Mouse (Mus musculus) CH12.LX (cell line): ENCODE results near the gene Pcx. TPM values are rescaled to one million over a fixed set of nuclear protein-coding genes. Genes with fewer than 3 reads are reported as not detected.

Source experiments
- DNase-seq: peaks from one replicate; pipeline ENCODE4 v3.0.0-alpha.2; 2013; ENCODE audit errors: extremely low read depth
- H3K27ac ChIP-seq: 2 replicates; pipeline ENCODE4 v1.5.1; 2012; ENCODE audit warnings: low read depth, mild to moderate bottlenecking, control low read depth, moderate library complexity; ENCODE audit not compliant: insufficient read depth
- H3K27me3 ChIP-seq: replicated peaks from 2 replicates; pipeline ENCODE3; 2012; ENCODE audit warnings: inconsistent platforms
- H3K36me3 ChIP-seq, 2 experiments: replicated peaks in 1 of 2; 2 replicates each; pipeline versions ENCODE3 to v1.6.1; 2012; ENCODE audit warnings: inconsistent platforms in 1 of 2, low read length in 1 of 2, mild to moderate bottlenecking in 1 of 2, mixed read lengths in 1 of 2, moderate library complexity in 1 of 2; ENCODE audit not compliant: control insufficient read depth in 1 of 2, insufficient read depth in 1 of 2
- H3K4me1 ChIP-seq, 2 experiments: 2 replicates each; pipeline ENCODE4 v1.6.1; 2012; ENCODE audit warnings: inconsistent platforms in 1 of 2, moderate library complexity in 1 of 2; ENCODE audit not compliant: insufficient read depth in 2 of 2, control insufficient read depth in 1 of 2
- H3K4me2 ChIP-seq: 2 replicates; pipeline ENCODE4 v1.6.1; 2012; ENCODE audit warnings: low read depth, mild to moderate bottlenecking, control low read depth; ENCODE audit not compliant: poor library complexity, insufficient read depth, severe bottlenecking
- H3K4me3 ChIP-seq, 3 experiments: fragments of 150-350 bp in 1 of 3; sonication (generic) in 1 of 3; replicated peaks in 1 of 3; 2 replicates each; pipeline versions ENCODE3 to v1.5.1; 2011 to 2012; ENCODE audit warnings: low read depth in 2 of 3, low read length in 2 of 3, mild to moderate bottlenecking in 2 of 3, moderate library complexity in 2 of 3, control low read depth in 1 of 3, improper control_type of control experiment in 1 of 3, inconsistent platforms in 1 of 3, mixed read lengths in 1 of 3; ENCODE audit not compliant: poor library complexity in 1 of 3
- H3K79me2 ChIP-seq: replicated peaks from 2 replicates; pipeline ENCODE4 v1.6.1; 2012; ENCODE audit warnings: mild to moderate bottlenecking, moderate library complexity; ENCODE audit not compliant: control insufficient read depth, poor library complexity, insufficient read depth, severe bottlenecking; ENCODE audit errors: extremely low read depth
- H3K9ac ChIP-seq: 2 replicates; pipeline ENCODE4 v1.6.1; 2012; ENCODE audit warnings: low read depth, mild to moderate bottlenecking, control low read depth, moderate library complexity; ENCODE audit not compliant: insufficient read depth
- H3K9me3 ChIP-seq: replicated peaks from 2 replicates; pipeline ENCODE3; 2012; ENCODE audit warnings: low read length, inconsistent platforms, mixed read lengths
- BHLHE40 ChIP-seq: IDR thresholded peaks from 2 replicates; pipeline ENCODE4 v1.6.1; 2011; ENCODE audit warnings: mild to moderate bottlenecking, low read depth, low read length, improper control_type of control experiment
- CHD1 ChIP-seq: IDR thresholded peaks from 2 replicates; pipeline ENCODE4 v1.6.1; 2012; ENCODE audit warnings: low read depth, low read length, improper control_type of control experiment, inconsistent platforms
- CHD2 ChIP-seq: IDR thresholded peaks from 2 replicates; pipeline ENCODE4 v1.6.1; 2011; ENCODE audit warnings: low read length, improper control_type of control experiment
- CTCF ChIP-seq, 2 experiments: IDR thresholded peaks in 1 of 2; conservative IDR thresholded peaks in 1 of 2; 2 replicates each; pipeline ENCODE4 v1.5.1; 2011 to 2012; ENCODE audit warnings: low read depth in 2 of 2, low read length in 2 of 2, improper control_type of control experiment in 1 of 2, inconsistent platforms in 1 of 2, mild to moderate bottlenecking in 1 of 2, moderate library complexity in 1 of 2
- E2F4 ChIP-seq: IDR thresholded peaks from 2 replicates; pipeline ENCODE4 v1.6.1; 2011; ENCODE audit warnings: low read depth, low read length, improper control_type of control experiment; ENCODE audit not compliant: insufficient replicate concordance
- EP300 ChIP-seq: IDR thresholded peaks from 2 replicates; pipeline ENCODE4 v1.6.1; 2011; ENCODE audit warnings: low read length, improper control_type of control experiment
- ETS1 ChIP-seq: conservative IDR thresholded peaks from 2 replicates; pipeline ENCODE4 v1.6.1; 2012; ENCODE audit warnings: low read depth, mild to moderate bottlenecking, inconsistent platforms, low read length, improper control_type of control experiment, moderate library complexity
- HCFC1 ChIP-seq: IDR thresholded peaks from 2 replicates; pipeline ENCODE4 v1.6.1; 2012; ENCODE audit warnings: low read depth, mild to moderate bottlenecking, inconsistent platforms, low read length, improper control_type of control experiment
- JUND ChIP-seq: conservative IDR thresholded peaks from 2 replicates; pipeline ENCODE4 v1.6.1; 2011; ENCODE audit warnings: low read depth, low read length, improper control_type of control experiment
- MAZ ChIP-seq: IDR thresholded peaks from 2 replicates; pipeline ENCODE4 v1.6.1; 2012; ENCODE audit warnings: low read depth, mild to moderate bottlenecking, inconsistent platforms, low read length, improper control_type of control experiment, moderate library complexity
- MEF2A ChIP-seq: IDR thresholded peaks from 2 replicates; pipeline ENCODE4 v1.6.1; 2014; ENCODE audit warnings: low read depth, mild to moderate bottlenecking, inconsistent platforms, low read length, improper control_type of control experiment, borderline replicate concordance
- MXI1 ChIP-seq: IDR thresholded peaks from 2 replicates; pipeline ENCODE4 v1.6.1; 2011; ENCODE audit warnings: mild to moderate bottlenecking, low read depth, low read length, improper control_type of control experiment
- NELFE ChIP-seq: IDR thresholded peaks from 2 replicates; pipeline ENCODE4 v1.6.1; 2011; ENCODE audit warnings: low read depth, low read length, improper control_type of control experiment
- NRF1 ChIP-seq: IDR thresholded peaks from 2 replicates; pipeline ENCODE4 v1.6.1; 2014; ENCODE audit warnings: low read depth, mild to moderate bottlenecking, inconsistent platforms, low read length, improper control_type of control experiment, moderate library complexity
- RAD21 ChIP-seq: IDR thresholded peaks from 2 replicates; pipeline ENCODE4 v1.6.1; 2011; ENCODE audit warnings: low read depth, mild to moderate bottlenecking, low read length, improper control_type of control experiment, moderate library complexity
- RCOR1 ChIP-seq: conservative IDR thresholded peaks from 2 replicates; pipeline ENCODE4 v1.6.1; 2012; ENCODE audit warnings: low read depth, mild to moderate bottlenecking, inconsistent platforms, low read length, improper control_type of control experiment
- SIN3A ChIP-seq: IDR thresholded peaks from 2 replicates; pipeline ENCODE4 v1.6.1; 2012; ENCODE audit warnings: low read length, improper control_type of control experiment, inconsistent platforms
- SMC3 ChIP-seq: IDR thresholded peaks from 2 replicates; pipeline ENCODE4 v1.6.1; 2011; ENCODE audit warnings: low read depth, low read length, improper control_type of control experiment
- TCF12 ChIP-seq: IDR thresholded peaks from 2 replicates; pipeline ENCODE4 v1.6.1; 2014; ENCODE audit warnings: low read depth, mild to moderate bottlenecking, inconsistent platforms, low read length, improper control_type of control experiment
- USF1 ChIP-seq: IDR thresholded peaks from 2 replicates; pipeline ENCODE4 v1.6.1; 2014; ENCODE audit warnings: low read depth, mild to moderate bottlenecking, inconsistent platforms, low read length, improper control_type of control experiment
- USF2 ChIP-seq: conservative IDR thresholded peaks from 2 replicates; pipeline ENCODE4 v1.6.1; 2011; ENCODE audit warnings: low read depth, low read length, improper control_type of control experiment
- ZC3H11A ChIP-seq: IDR thresholded peaks from 2 replicates; pipeline ENCODE4 v1.6.1; 2012; ENCODE audit warnings: low read depth, mild to moderate bottlenecking, inconsistent platforms, low read length, improper control_type of control experiment
- ZKSCAN1 ChIP-seq: IDR thresholded peaks from 2 replicates; pipeline ENCODE4 v1.6.1; 2012; ENCODE audit warnings: low read depth, inconsistent platforms, low read length, improper control_type of control experiment, borderline replicate concordance
- ZMIZ1 ChIP-seq: IDR thresholded peaks from 2 replicates; pipeline ENCODE4 v1.6.1; 2012; ENCODE audit warnings: low read depth, mild to moderate bottlenecking, inconsistent platforms, low read length, improper control_type of control experiment
- dilution Hi-C: fragments of 300-500 bp; cut with MboI; formaldehyde crosslinking; loops from 2 replicates; pipeline ENCODE4 v1.14.3; 2020; ENCODE audit warnings: low sequenced_read_pairs; ENCODE audit not compliant: extremely low pct_unique_long_range_greater_than_20kb, extremely low pct_ligation_motif_present
- in situ Hi-C: fragments of 300-500 bp; cut with MboI; formaldehyde crosslinking; loops from 3 replicates; pipeline ENCODE4 v1.14.3; 2019; ENCODE audit warnings: low sequenced_read_pairs, low pct_ligation_motif_present, low pct_unique_long_range_greater_than_20kb, mixed read lengths
- polyA plus RNA-seq: library from polyadenylated mRNA; unstranded; fragments of >175 nt; gene quantifications from 2 replicates; pipeline ENCODE4 v1.2.1, GENCODE M21; 2012; ENCODE audit warnings: low read depth; ENCODE audit not compliant: insufficient read length
- total RNA-seq, 2 experiments: library from RNA; depleted of rRNA; stranded (reverse); fragments of 300-350 nt in 1 of 2; fragments of >200 nt in 1 of 2; gene quantifications; 2 replicates each; pipeline ENCODE4 v1.2.3; 2012 to 2014

The Pcx gene
- total and polyA plus RNA-seq, 3 experiments, result 7.7 to 14.2 (median 10.7) TPM

DNA sequence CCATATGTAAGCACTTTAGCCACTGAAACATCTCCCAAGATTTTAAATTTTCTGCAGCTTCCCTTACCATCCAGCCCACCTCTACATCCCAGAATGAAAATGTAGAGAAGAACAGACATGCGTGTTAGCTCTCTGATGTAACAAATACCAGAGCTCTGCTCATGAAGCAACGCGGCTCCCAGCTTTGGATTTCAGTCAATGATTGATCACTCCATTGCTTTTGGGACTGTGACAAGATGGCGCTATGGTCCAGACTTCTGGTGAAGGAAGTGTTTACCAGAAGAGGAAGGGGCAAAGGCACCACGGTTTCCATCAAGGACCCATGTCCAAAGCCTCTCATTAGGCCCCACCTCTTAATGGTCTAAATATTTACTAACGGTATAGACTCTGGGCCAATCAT is 35.6 kb downstream of the Pcx start:
- no peak for DNase-seq
- no peak overlapping the region for H3K9ac ChIP-seq
- H3K79me2 ChIP-seq, result no peaks in the 10 kb centered on the region
- peaks cover 0 to 2% of the 10 kb centered on the region in 2 experiments for H3K36me3 ChIP-seq
- H3K4me3 ChIP-seq, result no peak overlapping the region
- TF ChIP-seq ZKSCAN1 (no peak), MAZ (no peak), NELFE (no peak), TCF12 (no peak), MXI1 (no peak), HCFC1 (no peak), JUND (no peak), SIN3A (no peak), RAD21 (no peak), CTCF (conservative IDR thresholded peaks at IDR 0.05 in 1 of 2, IDR thresholded peaks at IDR 0.05 in 1 of 2; ENCODE audit: low read depth in 2 of 2, low read length in 2 of 2) (no peak), MEF2A (no peak), ZMIZ1 (no peak), RCOR1 (no peak), CHD1 (no peak), SMC3 (no peak), ZC3H11A (no peak), NRF1 (no peak), USF2 (no peak), CHD2 (no peak)
- no peaks in the 10 kb centered on the region for H3K4me1 ChIP-seq
- in situ Hi-C loops (no loop called here), dilution Hi-C loops (no loop called here)
- H3K9me3 ChIP-seq, result no peaks in the 10 kb centered on the region
- H3K27me3 ChIP-seq, result no peaks in the 10 kb centered on the region
- no peak overlapping the region for H3K27ac ChIP-seq
- no peak overlapping the region for H3K4me2 ChIP-seq

DNA sequence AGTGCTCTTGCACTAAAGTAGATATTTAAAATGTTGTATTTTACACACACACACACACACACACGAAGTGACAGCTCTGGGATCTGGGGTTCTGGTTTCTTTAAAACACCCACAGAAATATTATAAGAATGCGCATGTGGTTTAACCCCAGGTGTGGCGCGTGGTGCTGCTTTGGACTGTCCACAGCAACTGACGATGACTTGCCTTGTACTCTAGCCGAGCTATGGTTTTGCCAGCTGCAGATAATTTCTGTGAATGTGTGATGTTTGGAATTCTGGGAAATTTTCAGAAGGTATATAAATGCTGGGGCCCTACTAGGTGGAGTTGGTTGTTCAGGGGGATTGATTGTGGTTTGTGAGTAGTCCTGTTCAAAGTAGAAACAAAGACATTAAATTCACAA is 37.5 kb downstream of the Pcx start:
- dilution Hi-C loops, result no loop called here
- H3K9ac ChIP-seq, result no peak overlapping the region
- no peak overlapping the region for H3K4me2 ChIP-seq
- H3K4me3 ChIP-seq, result no peak overlapping the region
- no peak overlapping the region for H3K27ac ChIP-seq
- no peak for DNase-seq
- H3K79me2 ChIP-seq, result no peaks in the 10 kb centered on the region
- H3K36me3 ChIP-seq, result peaks cover 0 to 2% of the 10 kb centered on the region in 2 experiments
- no peaks in the 10 kb centered on the region for H3K4me1 ChIP-seq
- TF ChIP-seq ETS1 (no peak), RAD21 (no peak), CTCF (conservative IDR thresholded peaks at IDR 0.05 in 1 of 2, IDR thresholded peaks at IDR 0.05 in 1 of 2; ENCODE audit: low read depth in 2 of 2, low read length in 2 of 2) (no peak), RCOR1 (no peak), NRF1 (no peak), EP300 (no peak), NELFE (no peak), USF1 (no peak), ZC3H11A (no peak), BHLHE40 (no peak), E2F4 (no peak)
- no peaks in the 10 kb centered on the region for H3K9me3 ChIP-seq
- H3K27me3 ChIP-seq, result no peaks in the 10 kb centered on the region
- in situ Hi-C loops, result no loop called here
